Mouse (Mus musculus) embryonic facial prominence, embryonic 15.5 days (tissue): Measurements from ENCODE around the gene Cldn34c1. TPM values are rescaled to one million over a fixed set of nuclear protein-coding genes. Genes with fewer than 3 reads are reported as not detected.
A peak's percentile ranks its signal among the peaks of the same experiment; 100 is the strongest.
"Not testable (repeated sequence)": the region's sequence is repeated elsewhere in the genome, so short reads cannot be mapped to it uniquely, and the experiment has no call there.

Source experiments
- ATAC-seq: fragments of 200-750 bp; cut with Nextera tagmentation; 2 replicates; pipeline ENCODE4 v1.8.0; 2017; ENCODE audit warnings: low read depth, moderate TSS enrichment; ENCODE audit not compliant: insufficient number of reproducible peaks, low FRiP score, low TSS enrichment
- H3K27ac ChIP-seq: fragments of 300-500 bp; sonication (generic); replicated peaks from 2 replicates; pipeline ENCODE4 v1.5.1; 2015; ENCODE audit warnings: mild to moderate bottlenecking, inconsistent platforms
- H3K27me3 ChIP-seq: fragments of 300-500 bp; sonication (generic); 2 replicates; pipeline ENCODE4 v1.6.1; 2015; ENCODE audit warnings: inconsistent platforms
- H3K36me3 ChIP-seq: fragments of 300-500 bp; sonication (generic); 2 replicates; pipeline ENCODE4 v1.6.1; 2015; ENCODE audit warnings: mild to moderate bottlenecking, inconsistent platforms
- H3K4me1 ChIP-seq: fragments of 300-500 bp; sonication (generic); 2 replicates; pipeline ENCODE4 v1.6.1; 2015; ENCODE audit warnings: inconsistent platforms
- H3K4me2 ChIP-seq: fragments of 300-500 bp; sonication (generic); replicated peaks from 2 replicates; pipeline ENCODE4 v1.6.1; 2015; ENCODE audit warnings: mild to moderate bottlenecking, inconsistent platforms
- H3K4me3 ChIP-seq: fragments of 300-500 bp; sonication (generic); replicated peaks from 2 replicates; pipeline ENCODE4 v1.5.1; 2015; ENCODE audit warnings: mild to moderate bottlenecking, inconsistent platforms
- H3K9ac ChIP-seq: fragments of 300-500 bp; sonication (generic); 2 replicates; pipeline ENCODE4 v1.6.1; 2015; ENCODE audit warnings: inconsistent platforms
- H3K9me3 ChIP-seq: fragments of 300-500 bp; sonication (generic); replicated peaks from 2 replicates; pipeline ENCODE4 v1.6.1; 2016; ENCODE audit warnings: inconsistent platforms
- WGBS: fragments of 180-500 bp; shearing (Covaris S2); methylation state at CpG from one replicate; pipeline ENCODE4 v1.1.7; 2015; 5-methylcytosine and 5-hydroxymethylcytosine counted together
- polyA plus RNA-seq: library from polyadenylated mRNA; unstranded; fragments of >200 nt; fragmentation: Nextera tagmentation; extraction: Ambion mirVana; gene quantifications from 2 replicates; pipeline ENCODE4 v1.2.1, GENCODE M21; 2015

The Cldn34c1 gene
- 11.6 and 13.3 TPM in 2 replicates for polyA plus RNA-seq

DNA sequence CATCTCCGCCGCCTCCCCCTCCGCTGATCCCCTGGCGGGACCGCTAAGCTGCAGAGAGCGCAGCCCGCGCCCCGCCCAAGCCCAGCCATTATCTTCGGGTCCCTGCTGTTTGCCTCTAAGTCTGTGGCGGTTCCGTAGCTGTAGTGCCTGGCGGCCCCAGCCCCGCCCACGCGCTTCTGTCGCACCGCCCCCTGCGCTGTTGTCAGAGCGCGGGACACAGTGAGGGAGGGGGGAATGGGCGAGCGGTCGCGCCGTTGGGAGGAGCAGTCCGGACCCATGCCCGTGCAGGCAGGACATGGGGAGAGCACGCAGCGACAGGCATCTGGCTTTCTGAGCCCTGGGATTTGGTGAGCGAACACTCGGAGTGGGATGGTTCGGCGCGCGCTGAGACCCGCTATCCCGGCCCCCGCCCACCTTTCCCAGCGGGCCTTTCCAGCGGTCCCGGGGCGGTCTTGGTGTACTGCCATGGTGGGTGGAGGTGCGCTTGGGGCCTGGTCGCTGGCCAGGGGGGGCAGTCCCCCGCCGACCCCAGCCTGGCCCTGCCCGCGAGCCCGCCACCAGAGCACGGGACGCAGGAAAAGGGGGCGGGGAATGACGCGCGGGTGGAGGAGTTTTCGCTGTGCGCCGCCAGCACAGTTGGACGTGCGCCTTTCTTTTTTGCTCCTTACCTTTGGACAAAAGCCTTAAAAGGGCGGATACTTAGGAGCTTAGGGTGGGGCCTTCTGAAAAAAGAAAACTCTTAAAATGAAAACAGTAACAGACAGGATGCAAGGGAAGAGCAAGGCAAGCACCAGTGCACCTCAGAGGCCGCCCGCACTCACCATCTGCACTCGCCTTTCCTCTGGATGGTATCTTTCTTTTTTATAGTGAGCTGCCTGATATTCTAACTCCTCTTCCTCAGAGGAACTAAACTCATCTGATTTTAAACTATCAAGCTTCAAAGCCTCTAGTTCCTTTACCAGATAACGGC lies at the start of gene Cldn34c1:
Gene Cldn34c1 (plus strand): TSS at position 205 of the 970 bp plus-strand sequence.
- peak within 1 kb of the TSS; percentile 42 for H3K4me2 ChIP-seq
- H3K9ac ChIP-seq = peak within 1 kb of the TSS; percentile 18; the same call in 1 of the 2 replicates
- H3K4me3 ChIP-seq = peak within 1 kb of the TSS; percentile 54
- H3K27ac ChIP-seq = peak within 1 kb of the TSS; percentile 93
- H3K4me1 ChIP-seq = no peaks in the 10 kb centered on the region
- no peaks in the 10 kb centered on the region for H3K27me3 ChIP-seq
- 9% methylated on average over 63 of the region's 66 CpGs for WGBS
- H3K36me3 ChIP-seq = no peaks in the 10 kb centered on the region
- H3K9me3 ChIP-seq = no peaks in the 10 kb centered on the region
- peak; percentile 98 for ATAC-seq

DNA sequence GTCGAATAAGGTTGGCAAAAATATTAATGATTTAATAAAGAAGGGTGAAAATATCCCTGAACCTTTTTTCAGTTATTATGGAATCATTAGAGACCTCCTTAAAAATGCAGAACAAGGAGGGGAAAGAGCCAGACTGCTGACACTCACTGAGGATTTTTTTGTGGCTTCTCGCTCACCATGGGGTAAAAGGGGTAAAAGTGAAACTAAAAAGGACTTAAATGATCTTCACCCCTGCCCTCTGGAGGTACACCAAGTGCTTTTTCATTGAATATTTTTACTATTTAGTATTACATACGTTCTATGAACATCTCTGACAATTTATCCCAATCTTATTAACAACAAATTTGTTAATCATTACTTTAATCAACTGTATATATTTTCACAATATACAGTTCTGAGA lies 15.9 kb upstream of the Cldn34c1 start:
- no peaks in the 10 kb centered on the region for H3K9me3 ChIP-seq

DNA sequence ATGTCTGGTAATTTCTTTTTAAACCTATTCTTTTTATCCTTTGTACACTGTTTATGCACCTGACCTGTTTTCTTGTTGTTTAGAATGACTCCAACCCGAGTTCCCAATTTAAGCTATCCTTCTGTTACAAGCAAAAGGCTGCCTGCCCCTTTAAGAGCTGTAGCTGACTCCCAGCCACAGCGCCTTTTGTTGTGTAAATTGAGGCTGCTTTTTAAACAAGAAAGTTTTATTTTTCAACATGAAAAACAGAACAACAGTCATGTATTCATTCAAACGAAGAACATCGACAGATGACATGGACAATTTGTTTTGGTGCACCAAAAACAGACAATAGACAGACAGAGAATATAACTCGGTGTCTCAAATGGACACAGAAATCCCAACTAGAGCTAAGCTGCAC lies 489 bp upstream of the Cldn34c1 start:
- WGBS = 15% methylated on average over 5 of the region's 5 CpGs
- ATAC-seq, H3K36me3 ChIP-seq, H3K9me3 ChIP-seq, H3K9ac ChIP-seq, H3K27me3 ChIP-seq, H3K4me1 ChIP-seq: not testable (repeated sequence)
- peak overlapping the region; percentile 54 for H3K4me3 ChIP-seq
- peak overlapping the region; percentile 42 for H3K4me2 ChIP-seq
- peak overlapping the region; percentile 93 for H3K27ac ChIP-seq

More for the DNA sequence above, 15.9 kb upstream of the Cldn34c1 start:
- no peak for ATAC-seq
- H3K27ac ChIP-seq = no peak overlapping the region
- no peak overlapping the region for H3K9ac ChIP-seq
- H3K4me3 ChIP-seq = no peak overlapping the region
- no peak overlapping the region for H3K4me2 ChIP-seq
- no peaks in the 10 kb centered on the region for H3K36me3 ChIP-seq
- no peaks in the 10 kb centered on the region for H3K4me1 ChIP-seq
- 83% methylated on average over 3 of the region's 3 CpGs for WGBS
- no peaks in the 10 kb centered on the region for H3K27me3 ChIP-seq

DNA sequence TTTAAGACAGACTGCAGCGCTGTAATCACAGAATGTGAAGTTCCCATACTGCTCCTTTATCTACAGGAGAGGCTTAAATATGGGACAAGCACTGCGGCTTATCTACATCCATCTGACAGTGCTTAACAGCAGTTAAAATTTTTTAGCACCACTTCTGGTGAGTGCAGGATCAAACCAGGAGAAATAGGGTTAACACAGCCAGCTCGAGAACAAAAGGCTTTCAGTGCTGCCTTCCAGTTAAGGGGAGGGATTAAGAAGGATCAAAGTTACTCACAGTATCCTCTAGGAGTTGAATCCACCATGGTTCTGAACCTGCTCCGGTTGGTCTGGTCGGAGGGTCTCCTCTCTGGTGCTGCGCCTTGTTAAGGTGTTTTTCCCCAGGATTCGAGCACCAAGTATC lies 1.4 kb downstream of the Cldn34c1 start:
- WGBS = 11% methylated on average over 7 of the region's 7 CpGs
- H3K9ac ChIP-seq, H3K36me3 ChIP-seq, H3K9me3 ChIP-seq, H3K27ac ChIP-seq, H3K27me3 ChIP-seq, ATAC-seq, H3K4me1 ChIP-seq: not testable (repeated sequence)
- Histone ChIP-seq H3K4me3 (peak overlapping the region; percentile 54), H3K4me2 (peak overlapping the region; percentile 42)

DNA sequence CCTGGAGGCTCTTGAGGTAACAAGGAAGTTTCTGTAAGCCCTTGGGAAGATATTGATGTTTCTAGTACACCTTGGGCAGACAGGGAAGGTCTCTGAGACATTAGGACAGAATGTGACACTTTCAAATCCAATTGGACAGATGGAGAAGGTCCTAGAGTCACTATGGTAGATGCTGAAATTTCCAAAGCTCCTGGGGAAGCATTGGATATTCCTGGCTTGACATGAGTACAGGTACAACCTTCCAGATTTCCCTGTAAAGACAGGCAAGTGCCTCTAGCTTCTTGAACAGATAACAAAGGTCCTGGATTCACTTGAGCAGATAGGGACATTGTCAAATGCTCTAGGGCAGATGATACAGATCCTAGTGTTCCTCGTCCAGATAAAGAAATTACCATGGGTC lies 119.1 kb downstream of the Cldn34c1 start, which contains the start of gene Srsx:
Gene Srsx (minus strand): TSS at position 101 of the 400 bp plus-strand sequence.
- not testable (repeated sequence) for H3K4me2 ChIP-seq, H3K4me1 ChIP-seq, H3K9ac ChIP-seq, H3K27me3 ChIP-seq, H3K36me3 ChIP-seq, ATAC-seq, H3K9me3 ChIP-seq, H3K27ac ChIP-seq, H3K4me3 ChIP-seq
- WGBS = 20% methylated on average over 1 of the region's 1 CpGs

Other genes with a start within 250 kb of the Cldn34c1 start
- not detected in 2 replicates for gene Gm17521, start 73.8 kb upstream of the Cldn34c1 start, polyA plus RNA-seq
- gene Srsx, start 119.0 kb downstream of the Cldn34c1 start, polyA plus RNA-seq = not detected in 2 replicates
- gene Gm17577, start 143.4 kb downstream of the Cldn34c1 start, polyA plus RNA-seq = not detected in 2 replicates